Mouse (Mus musculus): ENCODE results near the gene Steap3.
A peak's percentile ranks its signal among the peaks of the same experiment; 100 is the strongest.

The Steap3 gene

DNA sequence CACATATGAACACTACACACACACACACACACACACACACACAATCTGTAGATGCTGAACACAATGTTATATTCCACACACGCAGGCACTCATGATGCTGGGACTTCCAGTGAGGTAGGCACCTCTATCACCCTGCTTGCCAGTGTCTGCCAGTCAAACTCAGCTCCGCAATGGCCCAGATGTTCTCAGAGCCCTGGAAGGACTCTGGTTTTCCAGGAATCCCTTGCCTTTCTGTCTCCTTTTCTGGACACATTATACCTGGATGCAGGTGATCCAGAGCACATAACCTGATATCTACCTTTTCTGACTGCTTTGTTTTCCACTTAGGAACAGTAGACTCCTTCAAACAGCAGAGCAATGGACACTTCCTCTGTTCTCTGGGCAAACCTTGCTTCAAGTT, 75.8 kb downstream of the Steap3 start:
- no peak for DNase-seq

DNA sequence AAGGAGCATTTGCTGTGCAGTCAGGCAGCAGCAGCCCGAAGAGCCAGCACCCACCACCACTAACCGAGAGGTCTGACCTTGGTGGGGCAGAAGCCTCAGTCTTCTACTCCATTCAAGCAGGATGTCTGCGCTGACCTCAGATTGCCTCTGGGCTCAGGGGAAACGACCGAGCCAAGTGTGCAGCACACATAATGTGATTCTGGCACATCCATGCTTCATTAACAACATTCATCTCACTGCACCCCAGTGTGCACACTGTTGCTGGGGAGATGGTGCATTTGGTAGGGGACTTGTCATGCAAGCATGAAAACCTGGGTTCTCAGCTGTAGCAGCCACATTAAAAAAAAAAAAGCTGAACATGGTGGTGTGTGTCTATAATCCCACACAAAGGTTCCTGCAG, 76.6 kb downstream of the Steap3 start:
- no peak for DNase-seq

- no peak for DNase-seq
These were observed 78.9 kb downstream of the Steap3 start for GRCm38 (mm10) chr1:120193586-120193985.

GRCm38 (mm10) chr1:120192321-120192720, 80.2 kb downstream of the Steap3 start:
- DNase-seq = no peak

DNA sequence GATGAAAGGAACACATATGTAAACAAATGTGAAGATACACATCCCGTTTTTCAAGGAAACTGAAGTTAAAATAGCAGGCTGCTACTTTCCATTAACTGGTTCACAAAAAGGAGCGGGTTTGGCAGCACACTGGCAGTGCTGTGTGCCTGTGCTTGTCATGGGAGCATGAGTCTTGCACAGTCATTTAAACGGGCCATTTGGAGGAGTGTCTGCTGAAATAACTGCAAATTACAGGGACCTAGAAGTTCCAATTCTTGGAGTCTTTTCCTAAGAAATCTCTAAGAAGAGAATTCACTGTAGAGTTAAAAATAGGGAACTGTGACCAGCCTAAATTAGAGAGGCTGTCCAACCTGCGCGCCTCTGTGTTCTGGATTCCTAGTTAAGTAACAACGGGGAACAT, 81.6 kb downstream of the Steap3 start:
- no peak for DNase-seq

GRCm38 (mm10) chr1:120190300-120190699, 82.2 kb downstream of the Steap3 start:
- DNase-seq = no peak

GRCm38 (mm10) chr1:120189206-120189605, 83.3 kb downstream of the Steap3 start:
- no peak for DNase-seq

- no peak for DNase-seq
These were observed 85.4 kb downstream of the Steap3 start for GRCm38 (mm10) chr1:120187059-120187458.

DNA sequence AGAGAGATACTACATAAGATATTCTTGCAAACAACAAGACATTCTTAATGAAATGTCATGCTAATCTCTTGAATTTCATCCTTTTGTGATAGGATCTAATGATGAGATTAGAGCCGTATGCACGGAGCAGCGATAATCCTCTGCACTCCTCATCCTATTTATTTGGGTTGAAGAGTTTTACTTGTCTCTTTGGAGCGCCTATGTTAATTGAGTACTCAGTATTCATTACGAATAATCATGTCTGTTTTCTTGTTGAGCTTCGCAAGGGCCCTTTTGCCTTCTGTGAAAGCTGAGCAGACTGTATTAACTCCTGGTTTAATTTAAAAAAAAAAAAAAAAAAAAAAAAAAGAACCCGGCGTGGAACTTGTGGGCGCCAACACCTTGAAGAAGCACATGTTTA, 85.8 kb downstream of the Steap3 start:
- no peak for DNase-seq

- DNase-seq = no peak
These were observed 86.3 kb downstream of the Steap3 start for GRCm38 (mm10) chr1:120186204-120186603.

- DNase-seq = no peak
These were observed 95.4 kb downstream of the Steap3 start for GRCm38 (mm10) chr1:120177141-120177540.

DNA sequence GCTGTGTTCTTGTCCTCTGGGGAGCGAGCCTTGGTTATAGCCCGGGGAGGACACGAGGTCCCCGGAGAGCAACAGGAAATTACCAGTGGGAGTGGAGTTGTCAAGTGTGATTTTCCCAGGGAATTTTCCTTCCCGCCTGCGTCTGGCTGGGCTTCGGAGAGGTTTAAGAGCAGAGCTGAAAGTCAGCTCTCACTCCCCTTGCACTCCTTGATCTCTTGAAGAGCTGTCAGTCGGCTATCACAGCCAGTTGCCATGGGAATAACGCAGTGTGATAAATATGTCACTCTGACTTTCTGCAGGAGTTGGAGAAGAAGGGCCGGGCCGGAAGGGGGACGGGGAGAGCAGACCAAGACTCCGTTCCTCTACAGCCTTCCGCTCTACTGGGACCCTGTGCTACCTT, 96.2 kb downstream of the Steap3 start:
- peak; percentile 10 to 53 for DNase-seq

GRCm38 (mm10) chr1:120174991-120175390, 97.5 kb downstream of the Steap3 start:
- no peak for DNase-seq

GRCm38 (mm10) chr1:120171819-120172521, 100.5 kb downstream of the Steap3 start:
- DNase-seq = no peak

GRCm38 (mm10) chr1:120170307-120170706, 102.2 kb downstream of the Steap3 start:
- DNase-seq = no peak

DNA sequence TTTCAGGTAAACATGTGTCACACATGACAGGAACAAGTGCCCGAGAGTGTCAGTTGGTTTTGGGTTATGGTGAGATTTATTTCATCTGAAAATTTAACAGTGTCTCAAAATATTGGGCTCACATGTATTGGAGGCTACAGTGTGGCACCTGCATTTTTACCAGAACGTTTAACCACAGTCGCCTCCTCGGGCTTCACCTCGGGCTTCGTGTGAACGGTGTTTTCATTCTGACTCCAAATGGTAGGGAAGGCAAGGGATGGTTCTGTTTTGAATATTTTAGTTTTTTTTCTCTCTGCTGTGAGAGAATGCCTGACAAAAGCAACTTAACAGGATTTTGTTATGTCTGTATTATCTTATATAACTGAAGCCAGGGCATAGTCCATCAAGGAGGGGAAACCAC, 103.8 kb downstream of the Steap3 start:
- DNase-seq = no peak

DNA sequence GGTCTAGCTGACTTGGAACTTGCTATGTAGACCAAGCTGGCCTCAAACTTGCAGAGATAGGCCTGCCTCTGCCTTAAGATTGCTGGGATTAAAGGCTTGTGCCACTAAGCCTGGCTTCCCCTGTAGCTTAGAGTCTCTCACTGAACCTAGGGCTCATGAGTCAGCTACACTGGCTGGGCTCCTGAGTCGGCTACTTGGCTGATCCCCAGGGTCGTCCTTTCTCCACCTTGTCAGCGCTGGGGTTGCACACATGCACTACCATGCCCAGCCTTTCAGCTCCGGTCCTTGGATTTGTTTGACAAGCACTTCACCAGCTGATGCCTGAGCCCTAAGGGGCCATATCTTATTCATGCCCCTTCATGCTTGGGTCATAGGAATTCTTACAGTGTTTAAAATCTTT, 104.5 kb downstream of the Steap3 start:
- no peak for DNase-seq

- DNase-seq = no peak
These were observed 109.9 kb downstream of the Steap3 start for GRCm38 (mm10) chr1:120162616-120163015.

DNA sequence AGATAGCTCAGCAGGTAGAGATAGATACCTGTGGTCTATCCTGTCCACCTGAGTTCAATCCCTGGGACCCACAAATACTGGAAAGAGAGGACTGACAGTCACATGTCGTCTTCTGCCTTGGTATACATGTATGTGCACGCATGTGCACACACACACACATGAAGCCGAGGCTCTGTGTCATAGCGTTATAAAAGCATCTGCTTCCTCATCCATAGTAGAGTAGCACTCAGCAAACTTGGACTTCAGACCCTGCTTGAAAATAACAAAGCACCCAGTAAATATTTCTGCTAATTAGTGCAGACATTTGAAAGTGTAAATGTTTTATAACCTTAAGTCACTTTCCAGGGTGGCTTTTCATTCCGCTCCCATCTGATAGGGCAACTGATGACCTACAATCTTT, 111.0 kb downstream of the Steap3 start:
- no peak for DNase-seq

DNA sequence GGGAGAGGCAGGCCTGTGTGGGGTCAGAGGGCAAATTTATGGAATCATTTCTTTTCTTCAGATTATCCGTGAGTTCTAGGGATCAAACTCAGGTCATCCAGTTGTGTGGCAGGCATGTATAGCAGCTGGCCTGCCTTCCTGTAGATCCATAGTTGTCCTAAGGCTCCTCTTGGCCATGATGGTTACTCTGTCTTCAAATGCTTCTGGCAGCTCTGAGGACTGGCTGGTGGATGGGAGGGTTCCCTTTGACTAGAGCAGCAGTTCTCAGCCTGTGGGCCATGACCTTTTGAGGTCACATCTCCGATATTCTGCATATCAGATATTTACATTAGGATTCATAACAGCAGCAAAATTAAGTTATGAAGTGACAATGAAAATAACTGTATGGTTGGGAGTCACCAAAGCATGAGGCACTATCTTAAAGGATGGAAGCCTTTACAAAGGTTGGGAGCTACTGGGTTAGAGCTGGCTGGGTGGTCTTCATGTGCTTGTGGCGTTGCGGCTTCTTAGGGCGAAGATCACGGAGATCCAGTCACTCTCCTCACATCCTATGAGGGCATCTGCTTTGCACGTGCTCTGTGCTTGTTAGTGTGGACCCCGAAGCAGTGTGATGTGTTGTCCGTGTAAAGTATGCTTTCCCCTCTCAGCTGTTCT, 113.9 kb downstream of the Steap3 start:
- no peak for DNase-seq

- peak in 1 of 2 experiments; percentile 25 for DNase-seq
These were observed 117.2 kb downstream of the Steap3 start for GRCm38 (mm10) chr1:120155325-120155724.

- peak in 1 of 2 experiments; percentile 54 for DNase-seq
These were observed 118.3 kb downstream of the Steap3 start for GRCm38 (mm10) chr1:120154232-120154631.

DNA sequence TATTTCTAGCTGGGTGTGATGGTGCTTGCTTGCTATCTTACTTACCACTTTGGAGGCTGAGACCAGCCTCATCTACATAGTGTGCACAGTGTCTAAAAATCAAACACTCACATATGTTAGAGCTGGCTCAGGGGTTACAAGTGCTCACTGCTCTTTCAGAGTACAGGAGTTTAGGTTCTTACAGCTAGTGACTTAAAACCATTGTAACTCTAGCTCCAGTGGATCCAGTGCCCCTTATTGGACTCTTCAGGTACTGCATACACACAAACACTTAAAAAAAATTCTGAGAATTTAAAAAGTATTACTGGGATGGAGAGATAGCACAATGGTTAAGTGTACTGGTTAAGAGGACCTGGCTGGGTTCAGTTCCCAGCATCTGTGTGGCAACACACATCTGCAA, 125.5 kb downstream of the Steap3 start:
- no peak for DNase-seq

- DNase-seq = no peak
These were observed 126.8 kb downstream of the Steap3 start for GRCm38 (mm10) chr1:120145527-120146216.
